Mouse (Mus musculus): ENCODE measurements around the gene Isoc2a.

GRCm38 (mm10) chr7:4934160-4934914 is 57.4 kb downstream of the Isoc2a start:
- TF ChIP-seq MAFK (IDR thresholded peaks at IDR 0.05; ENCODE audit: insufficient read depth, low read depth, low read length) (no peak), ZC3H11A (IDR thresholded peaks at IDR 0.05; ENCODE audit: borderline replicate concordance, low read depth, low read length) (no peak)

Measured in ES-E14 (cell line).